Mouse (Mus musculus) stomach, postnatal 0 days (tissue): ENCODE data around the gene Slc35b2. TPM values are rescaled to one million over a fixed set of nuclear protein-coding genes. Genes with fewer than 3 reads are reported as not detected.

Experiments
- ATAC-seq: fragments of 200-750 bp; cut with Nextera tagmentation; 2 replicates; pipeline ENCODE4 v1.8.0; 2017; ENCODE audit not compliant: low FRiP score, low TSS enrichment
- DNase-seq: peaks from one replicate; pipeline ENCODE4 v3.0.0-alpha.2; 2016; ENCODE audit warnings: low spot score
- H3K27ac ChIP-seq: fragments of 300-500 bp; sonication (generic); replicated peaks from 2 replicates; pipeline ENCODE4 v1.5.1; 2014; ENCODE audit warnings: mild to moderate bottlenecking, control low read depth
- H3K27me3 ChIP-seq: fragments of 300-500 bp; sonication (generic); 2 replicates; pipeline ENCODE4 v1.6.1; 2014; ENCODE audit warnings: low read length; ENCODE audit not compliant: control insufficient read depth, insufficient read depth
- H3K36me3 ChIP-seq: fragments of 300-500 bp; sonication (generic); 2 replicates; pipeline ENCODE4 v1.6.1; 2014; ENCODE audit warnings: low read length, mixed read lengths; ENCODE audit not compliant: control insufficient read depth, insufficient read depth
- H3K4me1 ChIP-seq: fragments of 300-500 bp; sonication (generic); replicated peaks from 2 replicates; pipeline ENCODE4 v1.6.1; 2014; ENCODE audit warnings: antibody characterized with exemption; ENCODE audit not compliant: control insufficient read depth, insufficient read depth
- H3K4me2 ChIP-seq: fragments of 300-500 bp; sonication (generic); replicated peaks from 2 replicates; pipeline ENCODE4 v1.6.1; 2014; ENCODE audit warnings: low read depth, mild to moderate bottlenecking, control low read depth, moderate library complexity
- H3K4me3 ChIP-seq: fragments of 300-500 bp; sonication (generic); 2 replicates; pipeline ENCODE4 v1.5.1; 2014; ENCODE audit warnings: low read depth, low read length, control low read depth
- H3K9ac ChIP-seq: fragments of 300-500 bp; sonication (generic); 2 replicates; pipeline ENCODE4 v1.6.1; 2014; ENCODE audit warnings: mild to moderate bottlenecking, low read length, control low read depth, mixed read lengths
- H3K9me3 ChIP-seq: fragments of 300-500 bp; sonication (generic); 2 replicates; pipeline ENCODE4 v1.6.1; 2016; ENCODE audit warnings: low read length; ENCODE audit not compliant: control insufficient read depth
- CTCF ChIP-seq: IDR thresholded peaks from 2 replicates; pipeline ENCODE4 v1.5.1; 2016; ENCODE audit warnings: antibody characterized with exemption, low read depth, mild to moderate bottlenecking, moderate library complexity
- EP300 ChIP-seq: optimal IDR thresholded peaks from 2 replicates; pipeline ENCODE3; 2016; ENCODE audit warnings: antibody characterized with exemption
- WGBS: fragments of 180-500 bp; shearing (Covaris S2); extraction: QIAGEN DNeasy Blood & Tissue Kit; methylation state at CpG from one replicate; pipeline ENCODE4 v1.1.7; 2014; 5-methylcytosine and 5-hydroxymethylcytosine counted together
- polyA plus RNA-seq: library from polyadenylated mRNA; unstranded; fragments of >200 nt; fragmentation: Nextera tagmentation; extraction: Ambion mirVana; gene quantifications from 2 replicates; pipeline ENCODE4 v1.2.1, GENCODE M21; 2015

Slc35b2 gene
- polyA plus RNA-seq, 1 experiment from 2014 or later, result 72.7 TPM

DNA sequence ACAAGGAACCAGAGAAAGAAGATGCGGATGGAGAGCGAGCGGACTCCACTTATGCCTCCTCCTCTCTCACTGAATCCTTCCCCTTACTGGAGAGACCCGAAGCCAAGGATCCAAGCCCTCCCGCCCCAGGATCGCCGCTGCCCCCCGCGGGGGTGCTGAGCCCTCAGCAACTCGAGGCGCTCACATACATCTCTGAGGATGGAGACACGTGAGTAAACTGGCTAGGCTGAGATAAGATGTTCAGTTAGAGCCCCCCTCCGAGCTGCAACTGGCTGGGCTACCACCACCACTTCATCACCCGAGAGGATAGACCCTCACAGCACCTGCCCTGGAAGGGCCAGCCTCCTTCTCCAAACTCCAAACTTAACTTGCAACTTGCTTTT is 7.6 kb upstream of the Slc35b2 start:
- Histone ChIP-seq H3K27ac (no peak overlapping the region), H3K9ac (peak overlapping the region; percentile 68), H3K4me3 (peak overlapping the region; percentile 58), H3K36me3 (no peaks in the 10 kb centered on the region), H3K4me1 (peaks cover 3% of the 10 kb centered on the region; the same call in 1 of the 2 replicates), H3K27me3 (no peaks in the 10 kb centered on the region), H3K4me2 (peak overlapping the region; percentile 73), H3K9me3 (no peaks in the 10 kb centered on the region)
- no peak for TF ChIP-seq EP300
- TF ChIP-seq CTCF, result no peak
- no peak for DNase-seq
- ATAC-seq, result no peak
- 2% methylated on average over 14 of the region's 14 CpGs for WGBS

DNA sequence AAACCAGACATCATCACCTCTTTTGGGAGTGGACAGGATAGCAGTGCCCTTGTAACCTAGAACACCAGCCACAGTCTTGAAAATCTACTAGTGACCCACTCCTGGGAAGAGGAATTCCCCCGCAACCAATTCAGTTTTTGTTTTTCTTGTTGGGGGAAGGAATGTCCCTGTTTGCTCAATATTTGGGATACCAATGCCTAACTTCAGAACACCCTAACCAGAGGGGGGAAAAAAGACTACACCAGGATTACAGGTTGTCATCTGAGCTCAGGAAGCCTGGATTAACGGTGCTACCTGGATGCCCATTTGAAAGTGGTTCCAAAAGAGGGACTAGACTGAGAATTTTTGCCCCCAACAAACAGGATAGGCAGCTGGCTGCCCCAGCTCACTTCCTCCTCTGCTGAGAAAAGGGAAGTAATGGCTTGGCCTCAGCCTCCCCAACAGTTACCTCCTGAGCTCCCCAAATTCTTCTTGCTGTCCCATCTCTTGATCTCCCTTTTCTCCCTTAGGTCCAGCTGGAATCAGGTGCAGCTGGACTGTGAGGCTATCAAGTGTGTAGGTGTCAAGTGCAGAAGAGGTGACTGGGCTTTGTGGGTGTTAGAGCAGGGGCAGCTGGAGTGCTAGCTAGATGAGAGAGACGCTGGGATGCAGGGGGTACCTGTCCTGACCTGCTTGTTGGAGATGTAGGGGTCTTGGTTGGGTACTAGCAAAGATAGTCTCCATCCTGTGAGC is 7.0 kb upstream of the Slc35b2 start:
- Histone ChIP-seq H3K4me2 (peak overlapping the region; percentile 73), H3K4me1 (peaks cover 3% of the 10 kb centered on the region; the same call in 1 of the 2 replicates), H3K36me3 (no peaks in the 10 kb centered on the region), H3K4me3 (peak overlapping the region; percentile 58), H3K9me3 (no peaks in the 10 kb centered on the region), H3K27me3 (no peaks in the 10 kb centered on the region), H3K27ac (no peak overlapping the region), H3K9ac (no peak overlapping the region)
- TF ChIP-seq CTCF, result no peak
- TF ChIP-seq EP300, result no peak
- DNase-seq (no peak), ATAC-seq (no peak)
- 66% methylated on average over 3 of the region's 3 CpGs for WGBS

DNA sequence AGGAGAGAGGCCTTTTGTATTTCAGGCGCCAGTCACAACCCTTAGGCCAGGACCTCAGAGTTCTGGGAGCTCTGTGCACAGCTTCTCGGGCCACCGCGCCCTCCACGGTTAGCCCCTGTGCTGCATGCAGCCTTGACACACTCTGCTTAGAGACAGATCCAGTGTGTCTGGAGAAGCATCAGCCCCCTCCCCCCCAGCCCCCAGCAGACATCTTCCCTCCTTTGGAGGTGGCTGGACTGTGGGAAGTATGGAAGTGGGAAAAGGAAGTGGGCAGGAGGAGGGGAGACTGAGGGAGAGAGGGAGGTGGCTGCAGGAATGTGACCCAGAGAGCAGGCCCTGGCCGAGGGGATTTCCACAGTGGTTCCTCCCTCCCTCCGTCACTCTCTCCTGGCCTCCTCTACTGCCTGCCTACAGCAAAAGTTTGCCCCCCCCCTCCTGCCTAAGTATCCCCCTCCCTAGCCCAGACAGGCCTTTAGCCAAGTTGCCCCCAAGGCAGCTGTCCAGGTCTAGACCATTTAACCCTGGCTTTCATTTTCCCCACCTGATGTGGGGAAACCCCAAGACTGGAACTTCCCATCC is 6.3 kb upstream of the Slc35b2 start:
- Histone ChIP-seq H3K36me3 (no peaks in the 10 kb centered on the region), H3K4me3 (no peak overlapping the region), H3K27me3 (no peaks in the 10 kb centered on the region), H3K27ac (no peak overlapping the region), H3K9me3 (no peaks in the 10 kb centered on the region), H3K9ac (no peak overlapping the region), H3K4me2 (no peak overlapping the region), H3K4me1 (peaks cover 3% of the 10 kb centered on the region; the same call in 1 of the 2 replicates)
- DNase-seq (no peak), ATAC-seq (no peak)
- 63% methylated on average over 7 of the region's 7 CpGs for WGBS
- TF ChIP-seq EP300 (no peak), CTCF (no peak)

DNA sequence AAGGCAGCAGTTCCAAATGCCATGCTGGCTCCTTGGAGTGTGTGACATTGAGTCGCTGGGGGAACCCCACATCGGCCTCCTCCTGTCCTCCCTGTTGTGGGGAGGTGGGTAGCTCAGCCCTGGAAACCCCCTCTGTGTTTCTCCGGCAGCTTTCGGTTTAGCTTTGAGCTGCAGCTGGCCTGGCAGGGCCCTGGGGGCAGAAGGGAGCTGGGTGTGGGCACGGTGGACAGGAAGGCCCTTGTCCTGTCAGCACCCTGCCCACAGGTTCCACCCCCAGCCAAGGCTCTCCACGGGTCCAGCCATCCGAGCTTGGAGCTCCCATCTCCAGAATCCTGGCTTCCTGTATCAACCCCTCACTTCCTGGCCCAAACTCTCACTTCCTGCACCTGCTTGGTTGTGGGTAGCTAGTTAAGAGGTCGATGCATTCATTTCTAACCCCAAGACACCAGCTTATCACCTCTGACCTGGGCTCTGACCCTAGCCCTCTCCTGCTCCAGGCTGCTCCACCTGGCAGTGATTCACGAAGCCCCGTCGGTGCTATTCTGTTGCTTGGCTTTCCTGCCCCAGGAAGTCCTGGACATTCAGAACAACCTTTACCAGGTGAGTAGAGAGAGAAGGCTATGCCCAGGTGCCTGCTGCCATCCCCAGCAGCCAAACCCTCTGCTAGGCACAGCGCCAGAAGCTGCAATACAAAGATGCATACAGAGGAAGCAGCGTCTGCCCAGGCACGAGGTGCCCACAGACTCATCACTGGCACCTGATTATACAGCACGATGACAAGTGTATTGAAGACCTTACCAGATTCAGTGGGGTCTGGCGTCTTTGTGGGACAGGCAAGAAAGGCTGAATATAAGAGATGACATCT is 5.4 kb upstream of the Slc35b2 start:
- no peak overlapping the region for H3K4me2 ChIP-seq
- WGBS, result 74% methylated on average over 16 of the region's 16 CpGs
- no peak for DNase-seq

DNA sequence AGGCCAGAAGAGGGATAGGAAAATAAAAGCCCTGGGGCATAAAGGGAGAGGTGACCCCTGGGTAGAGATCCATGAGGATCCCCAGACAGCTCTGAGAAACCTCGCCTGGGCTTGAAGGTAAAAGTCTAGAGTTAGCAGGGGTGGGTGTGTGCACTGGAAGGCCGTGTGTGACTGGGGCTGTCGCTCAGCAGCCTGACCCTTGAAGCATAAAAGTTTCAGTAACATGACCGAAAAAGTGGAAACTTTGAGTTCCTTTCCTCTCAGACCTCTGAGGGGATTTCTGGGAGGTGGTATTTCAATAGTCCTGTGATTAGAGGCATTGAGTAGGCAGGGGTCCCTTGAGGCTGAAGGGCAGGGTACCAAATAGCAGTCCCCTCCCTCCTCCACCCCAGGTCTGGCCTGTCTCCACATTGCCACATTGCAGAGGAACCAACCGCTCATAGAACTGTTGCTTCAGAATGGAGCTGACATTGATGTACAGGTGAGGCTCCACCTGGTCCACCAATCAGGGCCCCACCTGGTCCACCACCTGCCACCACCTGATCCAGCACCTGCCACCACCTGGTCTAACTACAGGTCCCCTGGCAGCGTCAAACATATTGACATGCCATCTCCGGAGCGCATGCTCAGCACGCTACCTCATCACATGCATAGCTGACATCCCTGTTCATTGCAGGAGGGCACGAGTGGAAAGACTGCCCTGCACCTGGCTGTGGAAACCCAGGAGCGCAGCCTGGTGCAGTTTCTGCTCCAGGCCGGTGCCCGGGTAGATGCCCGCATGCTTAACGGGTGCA is 3.7 kb upstream of the Slc35b2 start:
- no peak overlapping the region for H3K9ac ChIP-seq
- H3K4me1 ChIP-seq, result peaks cover 3% of the 10 kb centered on the region; the same call in 1 of the 2 replicates
- no peaks in the 10 kb centered on the region for H3K9me3 ChIP-seq
- WGBS, result 80% methylated on average over 15 of the region's 15 CpGs
- ATAC-seq (no peak), DNase-seq (no peak)
- no peak overlapping the region for H3K4me3 ChIP-seq
- H3K4me2 ChIP-seq, result no peak overlapping the region
- no peak overlapping the region for H3K27ac ChIP-seq
- H3K27me3 ChIP-seq, result no peaks in the 10 kb centered on the region
- TF ChIP-seq EP300, result no peak
- no peak for TF ChIP-seq CTCF
- no peaks in the 10 kb centered on the region for H3K36me3 ChIP-seq

More for the DNA sequence above, 5.4 kb upstream of the Slc35b2 start:
- no peaks in the 10 kb centered on the region for H3K27me3 ChIP-seq
- TF ChIP-seq EP300 (no peak), CTCF (no peak)
- ATAC-seq, result no peak
- H3K9me3 ChIP-seq, result no peaks in the 10 kb centered on the region
- peaks cover 3% of the 10 kb centered on the region; the same call in 1 of the 2 replicates for H3K4me1 ChIP-seq
- no peak overlapping the region for H3K27ac ChIP-seq
- H3K9ac ChIP-seq, result no peak overlapping the region
- no peak overlapping the region for H3K4me3 ChIP-seq
- no peaks in the 10 kb centered on the region for H3K36me3 ChIP-seq
